Mouse (Mus musculus): Measurements from ENCODE around the gene Six5. TPM values are rescaled to one million over a fixed set of nuclear protein-coding genes. Genes with fewer than 3 reads are reported as not detected.
A peak's percentile ranks its signal among the peaks of the same experiment; 100 is the strongest.

The Six5 gene
- polyA plus RNA-seq, 1 experiment from 2014 or later: 4.3 TPM

DNA sequence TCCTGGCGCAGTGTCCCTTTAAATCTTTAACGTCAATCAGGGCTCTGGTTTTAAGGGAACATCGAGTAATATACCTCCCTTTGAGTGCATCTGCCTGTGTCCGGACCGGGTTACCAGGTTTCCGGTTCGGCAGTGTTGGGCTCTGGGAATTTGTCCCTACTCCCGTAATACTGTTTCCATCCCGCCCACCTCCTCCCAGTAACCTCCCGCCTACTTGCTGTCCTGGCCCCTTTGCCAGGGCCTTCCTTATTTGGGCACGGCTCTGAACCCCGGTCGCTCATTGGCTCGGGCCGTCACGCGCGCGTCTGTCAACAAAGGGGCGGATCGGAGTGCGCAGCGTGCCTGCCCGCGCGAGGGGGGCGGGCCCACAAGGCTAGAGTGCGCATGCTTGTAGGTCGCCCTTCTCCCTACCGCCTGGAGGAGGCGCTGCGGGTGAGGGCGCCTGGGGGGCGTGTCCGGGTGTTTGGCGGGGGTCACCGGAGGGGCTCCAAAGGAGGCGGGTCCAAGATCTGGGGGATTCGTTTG, 37.0 kb downstream of the Six5 start:
- no peak overlapping the region; the same call in 1 of the 2 replicates for H3K9ac ChIP-seq (ENCODE audit: low read depth, low read length)
- ATAC-seq (replicated peaks; ENCODE audit: low FRiP score): peak; percentile 97

DNA sequence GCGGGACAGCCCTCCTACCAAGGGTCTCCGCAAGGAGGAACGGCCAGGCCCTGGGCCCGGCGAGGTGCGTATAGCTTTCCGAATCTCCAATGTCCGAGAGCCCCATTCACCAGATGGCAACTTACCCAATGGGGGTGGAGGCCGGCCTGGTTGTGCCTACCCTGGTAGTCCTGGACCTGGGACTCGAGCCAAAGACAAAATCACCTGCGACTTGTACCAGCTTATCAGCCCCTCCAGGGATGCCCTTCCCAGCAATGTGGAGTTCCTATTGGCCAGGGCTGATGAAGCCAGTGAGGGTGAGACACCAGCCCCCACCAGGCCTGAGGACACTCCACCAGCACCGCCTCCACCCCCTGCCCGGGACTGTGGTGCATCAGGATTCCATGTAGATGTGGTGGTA, 41.8 kb downstream of the Six5 start:
- Histone ChIP-seq H3K27ac (ENCODE audit: low read depth, low read length) (no peak overlapping the region), H3K4me1 (replicated peaks; ENCODE audit: control insufficient read depth, insufficient read depth, low read length) (peaks cover 4% of the 10 kb centered on the region; the same call in 1 of the 2 replicates), H3K4me2 (no peak overlapping the region), H3K9ac (ENCODE audit: low read depth, low read length) (no peak overlapping the region), H3K4me3 (ENCODE audit: low read depth, low read length) (no peak overlapping the region), H3K36me3 (ENCODE audit: control insufficient read depth, insufficient read depth, low read length) (peaks cover 38% of the 10 kb centered on the region), H3K27me3 (replicated peaks; ENCODE audit: control insufficient read depth, insufficient read depth, low read length) (no peaks in the 10 kb centered on the region), H3K9me3 (ENCODE audit: control insufficient read depth, low read length) (no peaks in the 10 kb centered on the region)
- no peak for DNase-seq (ENCODE audit: low spot score)
- ATAC-seq (replicated peaks; ENCODE audit: low FRiP score): no peak
- WGBS: 95% methylated on average over 13 of the region's 13 CpGs

More for the DNA sequence above, 37.0 kb downstream of the Six5 start:
- DNase-seq (ENCODE audit: low spot score): peak; percentile 97
- H3K4me1 ChIP-seq (replicated peaks; ENCODE audit: control insufficient read depth, insufficient read depth, low read length): peaks cover 10% of the 10 kb centered on the region; the same call in 1 of the 2 replicates
- H3K4me3 ChIP-seq (ENCODE audit: low read depth, low read length): peak overlapping the region; percentile 44
- H3K9me3 ChIP-seq (ENCODE audit: control insufficient read depth, low read length): no peaks in the 10 kb centered on the region
- peaks cover 11% of the 10 kb centered on the region for H3K36me3 ChIP-seq (ENCODE audit: control insufficient read depth, insufficient read depth, low read length)
- H3K4me2 ChIP-seq: peak overlapping the region; percentile 71
- H3K27me3 ChIP-seq (replicated peaks; ENCODE audit: control insufficient read depth, insufficient read depth, low read length): no peaks in the 10 kb centered on the region
- H3K27ac ChIP-seq (ENCODE audit: low read depth, low read length): peak overlapping the region; percentile 1; the same call in 1 of the 2 replicates
- WGBS: under 1% methylated on average over 39 of the region's 39 CpGs

DNA sequence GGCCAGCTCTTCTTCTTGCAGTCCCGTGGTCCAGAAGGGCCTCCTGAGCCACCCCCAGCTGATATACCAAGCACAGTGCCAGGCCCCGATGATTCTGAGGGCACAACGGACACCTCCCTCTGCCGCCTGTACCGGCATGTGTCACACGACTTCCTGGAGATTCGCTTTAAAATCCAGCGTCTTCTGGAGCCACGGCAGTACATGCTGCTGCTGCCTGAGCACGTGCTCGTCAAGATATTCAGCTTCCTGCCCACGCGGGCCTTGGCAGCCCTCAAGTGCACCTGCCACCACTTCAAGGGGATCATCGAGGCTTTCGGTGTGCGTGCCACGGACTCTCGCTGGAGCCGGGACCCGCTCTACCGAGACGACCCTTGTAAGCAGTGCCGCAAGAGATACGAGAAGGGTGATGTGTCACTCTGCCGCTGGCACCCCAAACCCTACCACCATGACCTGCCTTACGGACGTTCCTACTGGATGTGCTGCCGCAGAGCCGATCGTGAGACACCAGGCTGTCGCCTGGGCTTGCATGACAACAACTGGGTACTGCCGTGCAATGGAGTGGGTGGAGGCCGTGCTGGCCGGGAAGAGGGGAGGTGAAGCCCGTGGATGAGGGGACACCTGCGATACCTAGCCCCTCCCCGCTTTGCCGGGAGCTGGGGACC, 42.4 kb downstream of the Six5 start:
- no peak overlapping the region for H3K27ac ChIP-seq (ENCODE audit: low read depth, low read length)
- H3K9me3 ChIP-seq (ENCODE audit: control insufficient read depth, low read length): no peaks in the 10 kb centered on the region
- no peak overlapping the region for H3K9ac ChIP-seq (ENCODE audit: low read depth, low read length)
- DNase-seq (ENCODE audit: low spot score): no peak
- ATAC-seq (replicated peaks; ENCODE audit: low FRiP score): no peak
- peaks cover 1% of the 10 kb centered on the region; the same call in 1 of the 2 replicates for H3K4me1 ChIP-seq (replicated peaks; ENCODE audit: control insufficient read depth, insufficient read depth, low read length)
- no peaks in the 10 kb centered on the region for H3K27me3 ChIP-seq (replicated peaks; ENCODE audit: control insufficient read depth, insufficient read depth, low read length)
- no peak overlapping the region for H3K4me3 ChIP-seq (ENCODE audit: low read depth, low read length)
- WGBS: 92% methylated on average over 38 of the region's 38 CpGs
- peaks cover 38% of the 10 kb centered on the region for H3K36me3 ChIP-seq (ENCODE audit: control insufficient read depth, insufficient read depth, low read length)
- H3K4me2 ChIP-seq: no peak overlapping the region

DNA sequence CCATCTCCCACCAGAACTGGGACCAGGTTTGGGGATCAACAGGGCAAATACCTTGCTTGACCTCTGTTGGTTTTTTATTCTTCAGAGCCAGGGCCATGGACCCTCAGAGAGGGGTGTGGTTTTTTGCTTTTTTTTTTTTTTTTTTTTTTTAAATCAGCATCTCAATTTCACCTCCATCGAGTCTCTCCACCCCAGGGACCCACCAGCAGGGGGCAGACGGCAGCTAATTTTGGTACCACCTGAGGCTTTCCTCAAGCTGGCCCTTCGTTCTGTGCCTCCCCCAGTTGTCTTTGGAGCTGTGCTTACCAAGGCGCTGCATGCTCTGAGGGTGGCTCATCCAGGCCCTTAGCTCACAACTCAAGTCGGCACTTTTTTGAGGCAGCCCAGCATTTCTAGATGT, 43.0 kb downstream of the Six5 start:
- H3K4me3 ChIP-seq (ENCODE audit: low read depth, low read length): no peak overlapping the region
- no peak overlapping the region for H3K27ac ChIP-seq (ENCODE audit: low read depth, low read length)
- ATAC-seq (replicated peaks; ENCODE audit: low FRiP score): no peak
- no peaks in the 10 kb centered on the region for H3K4me1 ChIP-seq (replicated peaks; ENCODE audit: control insufficient read depth, insufficient read depth, low read length)
- H3K9ac ChIP-seq (ENCODE audit: low read depth, low read length): no peak overlapping the region
- 56% methylated on average over 5 of the region's 5 CpGs for WGBS
- peaks cover 38% of the 10 kb centered on the region for H3K36me3 ChIP-seq (ENCODE audit: control insufficient read depth, insufficient read depth, low read length)
- no peaks in the 10 kb centered on the region for H3K9me3 ChIP-seq (ENCODE audit: control insufficient read depth, low read length)
- DNase-seq (ENCODE audit: low spot score): no peak
- no peaks in the 10 kb centered on the region for H3K27me3 ChIP-seq (replicated peaks; ENCODE audit: control insufficient read depth, insufficient read depth, low read length)
- H3K4me2 ChIP-seq: no peak overlapping the region

DNA sequence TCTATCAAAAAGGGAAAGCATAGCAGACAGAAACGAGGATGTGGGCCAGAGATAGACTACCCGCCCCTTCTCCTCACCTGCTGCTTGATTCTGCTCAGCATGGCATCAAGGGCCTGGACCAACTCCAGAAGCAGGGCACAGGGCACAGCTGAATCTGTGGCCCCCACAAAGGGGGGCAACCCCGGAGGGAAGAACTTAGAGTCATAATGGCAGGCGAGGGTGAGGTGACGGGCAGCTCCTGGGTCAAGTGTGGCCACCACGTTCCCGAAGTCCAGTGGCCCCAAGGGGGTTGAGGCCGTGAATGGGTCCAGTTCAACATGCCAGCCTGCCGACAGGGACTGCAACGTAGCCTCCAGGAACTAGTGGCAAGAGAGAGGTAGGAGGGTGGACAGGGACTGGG, 52.4 kb downstream of the Six5 start:
- Histone ChIP-seq H3K27ac (ENCODE audit: low read depth, low read length) (no peak overlapping the region), H3K9ac (ENCODE audit: low read depth, low read length) (no peak overlapping the region), H3K36me3 (ENCODE audit: control insufficient read depth, insufficient read depth, low read length) (no peaks in the 10 kb centered on the region; the same call in 1 of the 2 replicates), H3K4me1 (replicated peaks; ENCODE audit: control insufficient read depth, insufficient read depth, low read length) (peaks cover 12% of the 10 kb centered on the region), H3K4me3 (ENCODE audit: low read depth, low read length) (no peak overlapping the region), H3K9me3 (ENCODE audit: control insufficient read depth, low read length) (no peaks in the 10 kb centered on the region), H3K4me2 (no peak overlapping the region), H3K27me3 (replicated peaks; ENCODE audit: control insufficient read depth, insufficient read depth, low read length) (no peaks in the 10 kb centered on the region)
- DNase-seq (ENCODE audit: low spot score) (no peak), ATAC-seq (replicated peaks; ENCODE audit: low FRiP score) (no peak)
- 85% methylated on average over 10 of the region's 10 CpGs for WGBS

DNA sequence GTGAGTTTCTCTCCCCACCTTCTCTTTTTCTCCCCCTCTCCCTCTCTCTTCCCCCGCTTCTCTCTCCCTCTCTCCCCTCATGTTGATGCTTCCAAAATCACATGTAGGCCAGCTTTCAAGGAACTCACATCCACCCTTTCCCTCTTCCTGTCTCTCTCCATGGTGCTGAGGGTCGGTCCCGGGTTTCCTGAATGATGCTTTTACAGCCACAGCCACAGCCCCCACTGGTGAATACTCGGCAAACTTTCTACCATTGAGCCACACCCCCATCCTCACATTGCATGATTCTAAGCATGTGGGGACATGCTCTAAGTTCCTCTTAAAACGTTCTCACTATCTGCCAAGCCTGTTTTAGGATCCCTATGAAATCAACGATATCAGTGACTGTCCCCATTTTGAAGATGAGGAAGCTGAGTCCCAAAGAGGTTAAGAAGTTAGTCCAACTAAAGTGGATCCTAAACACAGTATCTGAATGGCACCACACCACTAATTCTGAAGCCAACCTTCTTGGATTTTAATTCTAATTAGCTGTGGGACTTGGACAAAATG, 53.2 kb downstream of the Six5 start:
- H3K36me3 ChIP-seq (ENCODE audit: control insufficient read depth, insufficient read depth, low read length): no peaks in the 10 kb centered on the region; the same call in 1 of the 2 replicates
- no peaks in the 10 kb centered on the region for H3K27me3 ChIP-seq (replicated peaks; ENCODE audit: control insufficient read depth, insufficient read depth, low read length)
- H3K4me2 ChIP-seq: peak overlapping the region; percentile 91
- H3K9ac ChIP-seq (ENCODE audit: low read depth, low read length): no peak overlapping the region
- WGBS: 48% methylated on average over 6 of the region's 6 CpGs
- no peak overlapping the region for H3K4me3 ChIP-seq (ENCODE audit: low read depth, low read length)
- no peaks in the 10 kb centered on the region for H3K9me3 ChIP-seq (ENCODE audit: control insufficient read depth, low read length)
- peaks cover 12% of the 10 kb centered on the region for H3K4me1 ChIP-seq (replicated peaks; ENCODE audit: control insufficient read depth, insufficient read depth, low read length)
- DNase-seq (ENCODE audit: low spot score): no peak
- no peak for ATAC-seq (replicated peaks; ENCODE audit: low FRiP score)
- no peak overlapping the region for H3K27ac ChIP-seq (ENCODE audit: low read depth, low read length)

Small RNAs within 50 kb of the gene (microRNA-seq; reads per million reads assigned to microRNA genes)
- gene Mir3100 (ENCODE audit: borderline number of aligned reads): not detected

Other genes starting within 250 kb of the Six5 start
- 7.9 TPM in 2 replicates for gene Pglyrp1, start 223.3 kb upstream of the Six5 start, polyA plus RNA-seq (2014; fragmentation: Nextera tagmentation; extraction: Ambion mirVana)
- 20.8 and 21.1 TPM in 2 replicates for gene Ccdc61, start 184.2 kb upstream of the Six5 start, polyA plus RNA-seq (2014; fragmentation: Nextera tagmentation; extraction: Ambion mirVana)
- 0.22 and 0.41 TPM in 2 replicates for gene Nova2, start 168.7 kb upstream of the Six5 start, polyA plus RNA-seq (2014; fragmentation: Nextera tagmentation; extraction: Ambion mirVana)
- not detected in 2 replicates for gene Nanos2, start 107.2 kb upstream of the Six5 start, polyA plus RNA-seq (2014; fragmentation: Nextera tagmentation; extraction: Ambion mirVana)
- gene Mypop, start 103.3 kb upstream of the Six5 start, polyA plus RNA-seq (2014; fragmentation: Nextera tagmentation; extraction: Ambion mirVana): 1.5 and 2.2 TPM in 2 replicates
- 23.3 and 24.9 TPM in 2 replicates for gene Irf2bp1, start 90.5 kb upstream of the Six5 start, polyA plus RNA-seq (2014; fragmentation: Nextera tagmentation; extraction: Ambion mirVana)
- gene Foxa3, start 71.1 kb upstream of the Six5 start, polyA plus RNA-seq (2014; fragmentation: Nextera tagmentation; extraction: Ambion mirVana): 29.7 and 32.0 TPM in 2 replicates
- 26.3 and 28.4 TPM in 2 replicates for gene Sympk, start 70.2 kb upstream of the Six5 start, polyA plus RNA-seq (2014; fragmentation: Nextera tagmentation; extraction: Ambion mirVana)
- not detected in 2 replicates for gene Rsph6a, start 39.9 kb upstream of the Six5 start, polyA plus RNA-seq (2014; fragmentation: Nextera tagmentation; extraction: Ambion mirVana)
- gene Dmwd, start 18.4 kb upstream of the Six5 start, polyA plus RNA-seq (2014; fragmentation: Nextera tagmentation; extraction: Ambion mirVana): 10.2 and 12.8 TPM in 2 replicates
- gene Dmpk, start 10.7 kb upstream of the Six5 start, polyA plus RNA-seq (2014; fragmentation: Nextera tagmentation; extraction: Ambion mirVana): 12.4 and 13.9 TPM in 2 replicates
- gene Gm4969, start 23.8 kb downstream of the Six5 start, polyA plus RNA-seq (2014; fragmentation: Nextera tagmentation; extraction: Ambion mirVana): 1.2 and 1.9 TPM in 2 replicates
- gene Fbxo46, start 25.3 kb downstream of the Six5 start, polyA plus RNA-seq (2014; fragmentation: Nextera tagmentation; extraction: Ambion mirVana): 9.9 TPM in 2 replicates
- gene Qpctl, start 54.7 kb downstream of the Six5 start, polyA plus RNA-seq (2014; fragmentation: Nextera tagmentation; extraction: Ambion mirVana): 7.5 and 9.5 TPM in 2 replicates
- gene Snrpd2, start 55.1 kb downstream of the Six5 start, polyA plus RNA-seq (2014; fragmentation: Nextera tagmentation; extraction: Ambion mirVana): 140 and 158 TPM in 2 replicates
- 0.69 and 0.73 TPM in 2 replicates for gene Gipr, start 71.5 kb downstream of the Six5 start, polyA plus RNA-seq (2014; fragmentation: Nextera tagmentation; extraction: Ambion mirVana)
- 2.7 and 3.8 TPM in 2 replicates for gene Eml2, start 81.8 kb downstream of the Six5 start, polyA plus RNA-seq (2014; fragmentation: Nextera tagmentation; extraction: Ambion mirVana)
- gene Gpr4, start 117.9 kb downstream of the Six5 start, polyA plus RNA-seq (2014; fragmentation: Nextera tagmentation; extraction: Ambion mirVana): 1.4 and 1.9 TPM in 2 replicates
- 31.6 and 33.9 TPM in 2 replicates for gene Opa3, start 133.7 kb downstream of the Six5 start, polyA plus RNA-seq (2014; fragmentation: Nextera tagmentation; extraction: Ambion mirVana)
- 85.9 and 87.5 TPM in 2 replicates for gene Vasp, start 177.2 kb downstream of the Six5 start, polyA plus RNA-seq (2014; fragmentation: Nextera tagmentation; extraction: Ambion mirVana)
- not detected in 2 replicates for gene Ppm1n, start 185.5 kb downstream of the Six5 start, polyA plus RNA-seq (2014; fragmentation: Nextera tagmentation; extraction: Ambion mirVana)
- gene Rtn2, start 188.0 kb downstream of the Six5 start, polyA plus RNA-seq (2014; fragmentation: Nextera tagmentation; extraction: Ambion mirVana): 8.2 and 11.1 TPM in 2 replicates
- gene Fosb, start 215.5 kb downstream of the Six5 start, polyA plus RNA-seq (2014; fragmentation: Nextera tagmentation; extraction: Ambion mirVana): 0.07 TPM in 1 of 2 replicates, not detected in the other

Measured in liver, embryonic 11.5 days (tissue).